Mouse (Mus musculus): Measurements from ENCODE around the gene Trio. TPM values are rescaled to one million over a fixed set of nuclear protein-coding genes. Genes with fewer than 3 reads are reported as not detected.

The Trio gene
- polyA plus RNA-seq, 1 experiment from 2014 or later, result 60.8 TPM

DNA sequence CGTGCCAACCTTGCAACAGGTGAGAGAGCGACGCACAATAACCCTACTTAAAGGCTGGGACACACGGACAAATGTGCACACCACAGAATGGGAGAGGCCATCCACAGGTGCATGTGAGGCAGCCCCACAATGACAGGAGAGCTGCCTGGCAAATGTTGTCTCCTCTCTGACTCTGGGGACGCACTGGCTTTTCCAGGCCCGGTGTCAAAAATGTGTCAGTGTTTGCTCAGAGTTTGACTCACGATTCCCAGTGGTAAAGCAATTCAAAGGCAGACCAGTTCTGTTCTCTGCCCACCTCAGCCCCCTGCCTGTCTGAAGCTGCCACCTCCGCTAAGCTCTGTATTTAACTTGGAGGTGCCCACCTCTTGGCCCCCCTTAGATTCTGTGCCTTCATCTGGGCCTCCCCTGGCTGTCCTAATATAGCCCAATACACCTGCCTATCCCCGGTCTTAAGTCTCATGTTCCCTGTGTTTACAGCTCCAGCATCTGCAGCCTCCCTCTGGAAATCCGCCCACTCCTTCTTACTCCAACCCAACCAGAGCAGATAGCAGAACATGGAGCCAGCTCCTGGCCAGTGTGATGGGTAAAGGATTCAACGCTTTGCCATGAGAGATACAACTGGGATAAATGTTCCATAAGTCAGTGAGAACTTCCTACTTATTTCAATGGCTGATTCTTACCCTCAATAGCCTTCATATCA, 83.3 kb downstream of the Trio start:
- Histone ChIP-seq H3K27ac (replicated peaks; ENCODE audit: low read depth, low read length) (no peak overlapping the region), H3K4me1 (ENCODE audit: control insufficient read depth, insufficient read depth, low read length) (peaks cover 35% of the 10 kb centered on the region), H3K27me3 (replicated peaks; ENCODE audit: control insufficient read depth, insufficient read depth, low read length) (no peaks in the 10 kb centered on the region), H3K9me3 (ENCODE audit: control insufficient read depth, low read length) (no peaks in the 10 kb centered on the region), H3K4me2 (ENCODE audit: low read depth, low read length) (no peak overlapping the region), H3K36me3 (ENCODE audit: control insufficient read depth, insufficient read depth, low read length) (no peaks in the 10 kb centered on the region), H3K9ac (ENCODE audit: low read depth, low read length) (no peak overlapping the region), H3K4me3 (ENCODE audit: low read depth, low read length) (no peak overlapping the region)
- ATAC-seq (ENCODE audit: low read depth), result no peak; the same call in 1 of the 2 replicates
- DNase-seq (ENCODE audit: low spot score), result no peak
- 77% methylated on average over 11 of the region's 11 CpGs for whole genome bisulfite sequencing

DNA sequence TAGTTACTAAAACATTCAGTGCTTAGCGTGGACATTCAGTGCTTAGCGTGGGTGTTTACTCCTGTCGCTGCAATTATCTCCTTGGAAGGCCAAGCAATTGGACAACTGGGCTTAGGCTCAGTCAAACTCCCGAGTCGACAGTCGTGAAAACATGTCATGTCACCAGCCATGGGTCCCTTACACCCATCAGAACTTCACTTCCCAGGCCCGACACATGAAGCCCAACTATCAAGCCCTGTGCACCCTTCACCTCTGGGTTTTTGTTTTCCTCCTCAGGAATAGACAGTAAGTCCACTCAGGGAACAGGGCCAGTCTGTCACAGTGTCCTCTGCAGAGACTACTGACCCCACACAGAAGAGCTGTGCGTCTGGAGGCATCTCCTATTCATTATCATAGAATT, 84.2 kb downstream of the Trio start:
- Histone ChIP-seq H3K27ac (replicated peaks; ENCODE audit: low read depth, low read length) (no peak overlapping the region), H3K27me3 (replicated peaks; ENCODE audit: control insufficient read depth, insufficient read depth, low read length) (no peaks in the 10 kb centered on the region), H3K4me2 (ENCODE audit: low read depth, low read length) (no peak overlapping the region), H3K36me3 (ENCODE audit: control insufficient read depth, insufficient read depth, low read length) (no peaks in the 10 kb centered on the region), H3K4me3 (ENCODE audit: low read depth, low read length) (no peak overlapping the region), H3K9ac (ENCODE audit: low read depth, low read length) (no peak overlapping the region), H3K4me1 (ENCODE audit: control insufficient read depth, insufficient read depth, low read length) (peaks cover 43% of the 10 kb centered on the region), H3K9me3 (ENCODE audit: control insufficient read depth, low read length) (no peaks in the 10 kb centered on the region)
- 70% methylated on average over 8 of the region's 8 CpGs for WGBS
- ATAC-seq (ENCODE audit: low read depth) (no peak), DNase-seq (ENCODE audit: low spot score) (no peak)

DNA sequence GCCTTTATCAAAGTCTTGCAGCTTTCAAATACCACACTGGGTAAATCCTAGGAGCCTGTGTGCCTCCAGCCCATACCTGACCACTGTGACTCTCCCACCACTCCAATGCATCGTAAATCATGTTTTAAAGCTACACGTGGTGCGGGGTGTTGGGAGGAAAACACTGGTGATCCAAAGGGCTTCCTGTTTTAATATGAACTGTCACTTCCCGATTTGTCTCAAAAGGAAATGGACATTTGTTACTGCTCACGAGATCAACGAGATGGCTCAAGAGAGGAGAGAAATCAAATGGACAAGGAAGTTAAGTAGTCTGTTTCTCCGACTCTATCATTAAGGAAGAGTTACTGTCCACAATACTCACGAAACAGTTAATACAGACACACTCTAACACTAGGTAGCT, 84.6 kb downstream of the Trio start:
- WGBS, result 78% methylated on average over 8 of the region's 8 CpGs
- ATAC-seq (ENCODE audit: low read depth) (no peak), DNase-seq (ENCODE audit: low spot score) (no peak)
- Histone ChIP-seq H3K9me3 (ENCODE audit: control insufficient read depth, low read length) (no peaks in the 10 kb centered on the region), H3K4me3 (ENCODE audit: low read depth, low read length) (no peak overlapping the region), H3K27ac (replicated peaks; ENCODE audit: low read depth, low read length) (no peak overlapping the region), H3K4me1 (ENCODE audit: control insufficient read depth, insufficient read depth, low read length) (peaks cover 43% of the 10 kb centered on the region), H3K9ac (ENCODE audit: low read depth, low read length) (no peak overlapping the region), H3K27me3 (replicated peaks; ENCODE audit: control insufficient read depth, insufficient read depth, low read length) (no peaks in the 10 kb centered on the region), H3K4me2 (ENCODE audit: low read depth, low read length) (no peak overlapping the region), H3K36me3 (ENCODE audit: control insufficient read depth, insufficient read depth, low read length) (no peaks in the 10 kb centered on the region)

DNA sequence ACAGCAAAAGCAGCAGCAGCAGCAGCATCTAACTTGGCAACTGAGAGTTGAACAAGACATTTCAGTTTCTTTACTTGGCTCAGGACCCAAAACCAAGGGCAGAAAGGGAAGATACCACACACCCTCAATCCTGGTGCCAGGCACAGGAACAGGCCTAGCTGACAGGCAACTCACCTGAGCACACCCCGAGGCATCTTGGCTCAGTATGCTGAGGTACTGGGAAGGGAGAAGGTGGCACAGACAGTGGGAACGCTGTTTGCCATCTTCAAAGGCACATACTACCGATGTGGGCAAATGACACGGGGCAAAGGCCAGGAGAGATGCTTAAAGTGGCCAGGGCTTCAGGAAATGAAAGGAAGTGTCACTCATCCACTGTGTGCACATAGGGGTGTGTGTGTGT, 85.6 kb downstream of the Trio start:
- Histone ChIP-seq H3K36me3 (ENCODE audit: control insufficient read depth, insufficient read depth, low read length) (no peaks in the 10 kb centered on the region), H3K4me2 (ENCODE audit: low read depth, low read length) (no peak overlapping the region), H3K4me1 (ENCODE audit: control insufficient read depth, insufficient read depth, low read length) (peaks cover 48% of the 10 kb centered on the region), H3K27ac (replicated peaks; ENCODE audit: low read depth, low read length) (no peak overlapping the region), H3K9me3 (ENCODE audit: control insufficient read depth, low read length) (no peaks in the 10 kb centered on the region), H3K4me3 (ENCODE audit: low read depth, low read length) (no peak overlapping the region), H3K27me3 (replicated peaks; ENCODE audit: control insufficient read depth, insufficient read depth, low read length) (no peaks in the 10 kb centered on the region), H3K9ac (ENCODE audit: low read depth, low read length) (no peak overlapping the region)
- DNase-seq (ENCODE audit: low spot score) (no peak), ATAC-seq (ENCODE audit: low read depth) (no peak)
- 70% methylated on average over 4 of the region's 4 CpGs for WGBS

DNA sequence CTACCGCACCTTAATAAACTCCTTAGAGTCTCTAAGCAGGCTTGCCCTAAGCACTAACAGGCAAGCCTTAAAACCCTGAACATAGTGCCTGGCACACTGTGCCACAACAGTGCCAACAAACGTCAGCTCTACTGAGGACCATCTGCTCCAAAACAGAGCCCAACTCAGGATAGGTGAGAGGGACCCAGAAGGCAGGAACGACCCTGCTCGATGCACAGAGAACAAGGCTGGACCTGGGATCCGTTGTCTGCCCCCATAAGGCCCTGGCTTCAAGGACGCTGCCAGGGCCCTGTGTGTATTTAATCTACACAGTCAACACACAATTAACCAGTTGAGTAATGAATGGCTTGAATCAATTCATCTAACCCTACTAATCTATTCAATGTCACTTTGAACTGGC, 86.8 kb downstream of the Trio start:
- no peaks in the 10 kb centered on the region for H3K36me3 ChIP-seq (ENCODE audit: control insufficient read depth, insufficient read depth, low read length)
- WGBS, result 57% methylated on average over 6 of the region's 6 CpGs
- no peaks in the 10 kb centered on the region for H3K9me3 ChIP-seq (ENCODE audit: control insufficient read depth, low read length)
- H3K27ac ChIP-seq (replicated peaks; ENCODE audit: low read depth, low read length), result no peak overlapping the region
- H3K9ac ChIP-seq (ENCODE audit: low read depth, low read length), result no peak overlapping the region
- H3K4me3 ChIP-seq (ENCODE audit: low read depth, low read length), result no peak overlapping the region
- no peak overlapping the region for H3K4me2 ChIP-seq (ENCODE audit: low read depth, low read length)
- no peaks in the 10 kb centered on the region for H3K27me3 ChIP-seq (replicated peaks; ENCODE audit: control insufficient read depth, insufficient read depth, low read length)
- H3K4me1 ChIP-seq (ENCODE audit: control insufficient read depth, insufficient read depth, low read length), result peaks cover 40% of the 10 kb centered on the region
- no peak for ATAC-seq (ENCODE audit: low read depth)
- no peak for DNase-seq (ENCODE audit: low spot score)

DNA sequence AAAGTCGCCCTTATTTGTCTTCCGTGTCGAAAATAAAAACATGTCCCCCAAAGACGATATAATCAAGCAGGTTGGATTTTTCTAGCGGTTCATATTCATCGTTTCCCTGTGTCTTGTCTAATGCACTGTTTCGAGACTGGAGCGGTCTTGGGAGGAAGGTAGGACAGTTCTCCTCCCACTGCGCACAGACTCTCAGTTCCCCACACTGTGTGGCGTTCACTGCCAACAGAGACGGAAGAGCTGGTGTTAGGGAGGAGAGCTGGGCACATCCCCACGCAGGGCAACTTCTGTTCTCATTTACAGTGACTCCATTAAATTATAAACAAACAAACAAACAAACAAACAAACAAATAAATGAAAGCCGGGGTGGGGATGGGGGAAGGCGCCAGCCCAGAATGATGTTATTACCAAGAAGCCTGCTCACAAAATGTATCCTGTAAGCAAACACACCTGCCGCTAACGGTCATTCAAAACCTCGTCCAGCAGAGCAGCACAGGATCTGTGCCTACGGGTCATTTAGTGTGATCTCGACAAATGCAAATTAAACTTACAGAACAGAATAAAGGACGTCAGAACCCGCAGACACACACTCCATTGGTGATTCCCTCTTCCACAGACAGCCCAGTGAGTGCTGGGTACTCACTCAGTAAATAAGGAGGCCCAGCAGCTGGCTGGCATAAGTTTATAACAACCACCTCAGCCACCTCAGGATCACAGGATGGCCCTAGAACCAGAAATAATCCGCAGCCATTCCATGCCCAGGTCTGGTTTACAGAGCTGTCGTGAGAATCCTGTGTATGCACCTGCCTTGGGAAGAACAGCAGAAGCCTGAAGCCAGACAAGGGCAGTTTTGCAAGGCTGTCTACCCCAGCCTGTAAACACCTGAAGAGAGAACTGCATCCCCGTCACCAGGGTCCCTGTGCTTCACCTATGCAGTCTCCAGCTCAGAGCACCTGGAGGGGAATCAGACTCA, 87.5 kb downstream of the Trio start:
- 16% methylated on average over 24 of the region's 24 CpGs for WGBS
- Histone ChIP-seq H3K9ac (ENCODE audit: low read depth, low read length) (peak overlapping the region; percentile 56; the same call in 1 of the 2 replicates), H3K27ac (replicated peaks; ENCODE audit: low read depth, low read length) (no peak overlapping the region; the same call in 1 of the 2 replicates), H3K4me2 (ENCODE audit: low read depth, low read length) (peak overlapping the region; percentile 57), H3K27me3 (replicated peaks; ENCODE audit: control insufficient read depth, insufficient read depth, low read length) (no peaks in the 10 kb centered on the region), H3K9me3 (ENCODE audit: control insufficient read depth, low read length) (no peaks in the 10 kb centered on the region), H3K36me3 (ENCODE audit: control insufficient read depth, insufficient read depth, low read length) (no peaks in the 10 kb centered on the region), H3K4me1 (ENCODE audit: control insufficient read depth, insufficient read depth, low read length) (peaks cover 35% of the 10 kb centered on the region), H3K4me3 (ENCODE audit: low read depth, low read length) (peak overlapping the region; percentile 26)
- no peak for DNase-seq (ENCODE audit: low spot score)
- peak; percentile 66 for ATAC-seq (ENCODE audit: low read depth)

DNA sequence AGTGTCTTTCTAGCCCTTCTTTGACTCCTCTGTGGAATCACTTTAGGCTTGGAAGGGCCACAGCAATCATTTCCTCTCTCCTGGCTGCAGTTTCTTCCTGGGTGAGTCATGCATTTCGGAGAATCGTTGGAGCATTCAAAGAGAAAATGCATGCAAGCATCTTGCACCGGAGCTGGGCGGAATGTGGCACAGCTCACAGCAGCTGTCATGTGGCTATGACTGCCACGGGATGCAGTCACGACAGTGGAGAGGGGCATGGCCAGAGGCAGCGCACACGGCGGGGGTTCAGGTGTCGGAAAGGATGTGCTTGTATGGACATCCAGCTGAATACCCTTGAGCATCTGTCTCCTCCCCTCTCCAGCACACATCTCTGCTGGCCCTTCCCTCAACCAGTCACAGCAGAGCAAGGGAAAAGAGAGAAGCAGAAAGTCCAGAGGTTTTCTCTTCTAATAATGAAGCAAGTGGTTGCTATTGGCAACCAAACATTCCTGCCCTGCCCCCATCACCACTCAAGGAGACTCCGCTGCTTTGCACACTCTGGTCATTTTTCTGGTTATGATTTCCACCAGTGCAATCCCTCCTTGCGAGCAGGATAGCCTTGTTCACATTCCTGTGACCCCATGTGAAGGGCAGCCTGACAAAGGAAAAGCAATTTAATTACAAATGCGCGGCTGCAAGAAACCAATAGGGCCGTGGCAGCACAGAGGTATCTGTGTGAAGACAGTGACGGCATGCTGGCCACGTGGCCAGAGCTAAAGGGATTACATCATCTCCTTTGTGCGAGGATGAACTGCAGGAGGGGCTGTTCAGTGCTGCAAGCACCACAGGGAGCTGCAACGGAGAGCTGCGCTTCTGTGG, 88.4 kb downstream of the Trio start:
- WGBS, result 17% methylated on average over 20 of the region's 20 CpGs
- peak overlapping the region; percentile 26 for H3K4me3 ChIP-seq (ENCODE audit: low read depth, low read length)
- H3K27me3 ChIP-seq (replicated peaks; ENCODE audit: control insufficient read depth, insufficient read depth, low read length), result no peaks in the 10 kb centered on the region
- peak; percentile 93 for DNase-seq (ENCODE audit: low spot score)
- peak overlapping the region; percentile 56; the same call in 1 of the 2 replicates for H3K9ac ChIP-seq (ENCODE audit: low read depth, low read length)
- no peak overlapping the region; the same call in 1 of the 2 replicates for H3K27ac ChIP-seq (replicated peaks; ENCODE audit: low read depth, low read length)
- ATAC-seq (ENCODE audit: low read depth), result peak; percentile 94
- H3K4me2 ChIP-seq (ENCODE audit: low read depth, low read length), result peak overlapping the region; percentile 57
- peaks cover 35% of the 10 kb centered on the region for H3K4me1 ChIP-seq (ENCODE audit: control insufficient read depth, insufficient read depth, low read length)
- H3K36me3 ChIP-seq (ENCODE audit: control insufficient read depth, insufficient read depth, low read length), result no peaks in the 10 kb centered on the region
- no peaks in the 10 kb centered on the region for H3K9me3 ChIP-seq (ENCODE audit: control insufficient read depth, low read length)

Measured in embryonic facial prominence, embryonic 14.5 days (tissue).